Mouse (Mus musculus): ENCODE data around the gene Ptcd2. TPM values are rescaled to one million over a fixed set of nuclear protein-coding genes. Genes with fewer than 3 reads are reported as not detected.

The Ptcd2 gene
- 10 to 100 TPM; 34.8 to 35.8 TPM for total RNA-seq (2021)

DNA sequence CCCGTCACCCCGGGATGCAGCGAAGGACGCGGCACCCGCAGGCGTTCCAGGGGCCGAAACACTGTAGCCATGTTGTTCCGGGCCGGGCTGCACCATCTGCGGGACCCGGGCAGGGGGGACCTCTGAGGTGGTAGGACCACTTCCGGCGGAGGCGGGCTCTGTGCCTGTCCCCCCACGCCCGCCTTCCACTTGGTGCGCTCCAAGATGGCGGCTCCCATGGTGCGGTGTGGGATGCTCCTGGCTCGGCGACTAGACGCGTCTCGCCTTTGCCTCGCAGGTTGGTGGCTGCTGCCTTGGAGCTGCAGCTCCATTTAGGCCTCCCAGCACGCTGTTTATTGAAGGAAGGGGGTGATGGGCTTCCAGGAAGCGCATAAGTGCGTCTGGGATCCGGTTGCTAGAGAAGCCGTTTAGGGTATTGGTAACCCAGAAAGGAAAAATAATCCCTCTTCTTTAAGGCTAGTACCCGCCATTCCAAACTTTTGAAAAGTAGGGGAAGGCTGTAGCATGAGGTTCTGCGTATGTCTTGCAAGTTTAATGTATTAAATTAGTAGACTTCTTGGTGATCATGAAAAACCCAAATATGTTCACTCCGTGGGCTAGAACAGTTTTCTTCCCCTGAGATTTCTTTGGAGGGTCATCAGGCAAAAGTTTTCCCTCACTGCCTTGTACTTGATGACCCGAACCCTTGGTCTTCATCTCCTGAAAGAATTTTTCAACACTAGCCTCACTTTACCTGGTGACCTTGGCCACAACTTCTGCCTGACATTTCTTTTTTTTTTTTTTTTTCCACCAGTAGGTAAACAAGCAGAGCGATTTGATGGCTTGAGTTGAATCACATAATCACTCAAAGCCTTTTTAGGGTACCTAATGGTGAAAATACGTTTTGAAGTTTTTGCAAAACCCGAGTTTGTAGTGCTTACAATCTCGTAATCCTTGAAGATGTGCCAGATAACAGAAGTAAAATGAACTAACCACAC, at the start of gene Ptcd2, which contains the start of gene Mrps27:
Ptcd2 (minus strand) TSS at position 107 of the 977 bp plus-strand sequence.
Mrps27 (plus strand) TSS at position 188 of the 977 bp plus-strand sequence.
- intact Hi-C loops (cut with DNase I) = no loop called here
- DNase-seq (ENCODE audit: extremely low spot score in 1 of 2, low spot score in 2 of 2) = peak; percentile 96 to 98

GRCm38 (mm10) chr13:99393128-99393527, 48.6 kb upstream of the Ptcd2 start:
- intact Hi-C loops (cut with DNase I) = no loop called here
- DNase-seq (ENCODE audit: extremely low spot score in 1 of 2, low spot score in 2 of 2) = no peak

DNA sequence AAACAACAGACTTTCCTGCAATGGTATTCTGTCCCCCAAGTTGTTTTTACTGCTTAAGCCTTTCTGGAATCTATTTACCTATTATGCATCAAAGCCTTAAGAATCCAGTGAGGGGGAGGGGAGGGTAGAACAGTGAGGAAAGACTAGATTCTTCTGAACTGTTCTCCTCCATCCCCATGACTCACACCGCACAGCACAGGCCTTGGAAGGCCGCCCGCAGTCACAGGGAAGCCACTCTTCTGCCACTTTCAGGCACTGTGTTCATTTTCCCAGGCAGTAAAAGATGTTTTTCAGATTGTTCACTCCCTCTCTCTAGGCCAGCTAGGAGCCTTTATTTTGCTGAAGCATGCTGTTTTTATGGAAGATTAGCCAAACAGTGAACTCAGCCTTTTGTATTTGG, 46.9 kb upstream of the Ptcd2 start:
- peak in 1 of 2 experiments; percentile 66 for DNase-seq (ENCODE audit: extremely low spot score in 1 of 2, low spot score in 2 of 2)
- intact Hi-C loops (cut with DNase I) = no loop called here

DNA sequence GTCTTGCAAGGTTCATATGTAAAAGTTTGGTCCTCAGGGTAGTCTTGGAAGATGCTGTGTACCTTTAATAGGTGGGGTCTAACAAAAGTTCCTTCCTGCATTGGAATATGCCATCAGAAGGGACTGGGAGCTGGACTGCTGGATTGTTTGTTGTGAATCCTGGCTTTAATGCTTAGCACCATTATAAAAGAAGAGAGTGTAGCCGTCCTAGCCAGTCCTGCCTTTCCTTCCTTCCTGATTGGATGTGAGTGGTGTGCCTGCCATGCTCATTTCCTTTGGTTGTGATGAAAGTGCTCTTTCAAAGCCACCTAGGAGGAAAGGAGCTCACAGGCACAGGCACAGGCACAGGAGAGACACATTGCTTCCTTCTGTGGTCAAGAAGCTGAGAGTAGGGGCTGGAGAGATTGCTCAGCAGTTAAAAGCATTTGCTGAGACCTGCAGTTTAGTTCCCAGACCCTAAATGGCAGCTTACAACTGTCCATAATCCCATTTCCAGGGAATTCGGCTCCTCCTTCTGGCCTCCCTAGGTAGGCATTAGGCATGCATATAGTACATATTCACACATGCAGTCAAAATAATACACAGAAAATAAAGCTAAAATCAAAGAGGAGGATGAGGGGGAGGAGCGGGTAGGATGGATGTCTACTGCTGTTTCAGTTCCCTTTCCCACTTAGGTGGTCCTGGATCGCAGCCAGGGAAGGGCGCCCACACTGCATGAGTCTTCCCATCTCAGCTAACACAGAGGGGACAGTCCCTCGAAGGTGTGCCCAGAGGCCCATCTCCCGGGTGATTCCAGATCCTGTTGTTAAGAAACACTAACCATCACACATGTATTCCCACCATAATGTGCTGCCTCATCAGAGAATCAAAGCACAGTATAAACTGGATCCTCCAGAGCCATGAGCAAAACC, 43.7 kb upstream of the Ptcd2 start:
- intact Hi-C loops (cut with DNase I) = no loop called here
- peak in 1 of 2 experiments; percentile 24 for DNase-seq (ENCODE audit: extremely low spot score in 1 of 2, low spot score in 2 of 2)

DNA sequence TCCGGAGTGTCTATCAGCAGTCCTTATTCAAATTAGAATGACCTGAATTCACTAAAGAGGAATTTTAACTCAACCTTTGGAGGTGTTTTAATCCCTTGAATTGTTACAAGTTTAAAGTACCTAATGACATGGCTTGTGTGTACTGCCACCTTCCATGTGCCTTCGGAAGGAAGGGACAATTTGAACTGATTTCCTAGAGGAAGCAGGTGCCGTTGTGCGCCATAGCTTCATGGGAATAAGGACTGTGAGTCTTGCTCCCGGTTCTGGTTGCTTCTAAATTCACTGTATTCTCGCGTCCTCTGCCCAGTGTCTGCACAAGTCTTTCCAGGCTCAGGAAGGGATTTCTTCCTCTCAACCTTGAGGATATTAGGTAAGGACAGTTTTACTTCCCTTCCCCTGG, 41.8 kb upstream of the Ptcd2 start:
- intact Hi-C loops (cut with DNase I) = no loop called here
- no peak for DNase-seq (ENCODE audit: extremely low spot score in 1 of 2, low spot score in 2 of 2)

- intact Hi-C loops (cut with DNase I) = no loop called here
- DNase-seq (ENCODE audit: extremely low spot score in 1 of 2, low spot score in 2 of 2) = no peak
Measured at GRCm38 (mm10) chr13:99385911-99386310, 41.4 kb upstream of the Ptcd2 start.

DNA sequence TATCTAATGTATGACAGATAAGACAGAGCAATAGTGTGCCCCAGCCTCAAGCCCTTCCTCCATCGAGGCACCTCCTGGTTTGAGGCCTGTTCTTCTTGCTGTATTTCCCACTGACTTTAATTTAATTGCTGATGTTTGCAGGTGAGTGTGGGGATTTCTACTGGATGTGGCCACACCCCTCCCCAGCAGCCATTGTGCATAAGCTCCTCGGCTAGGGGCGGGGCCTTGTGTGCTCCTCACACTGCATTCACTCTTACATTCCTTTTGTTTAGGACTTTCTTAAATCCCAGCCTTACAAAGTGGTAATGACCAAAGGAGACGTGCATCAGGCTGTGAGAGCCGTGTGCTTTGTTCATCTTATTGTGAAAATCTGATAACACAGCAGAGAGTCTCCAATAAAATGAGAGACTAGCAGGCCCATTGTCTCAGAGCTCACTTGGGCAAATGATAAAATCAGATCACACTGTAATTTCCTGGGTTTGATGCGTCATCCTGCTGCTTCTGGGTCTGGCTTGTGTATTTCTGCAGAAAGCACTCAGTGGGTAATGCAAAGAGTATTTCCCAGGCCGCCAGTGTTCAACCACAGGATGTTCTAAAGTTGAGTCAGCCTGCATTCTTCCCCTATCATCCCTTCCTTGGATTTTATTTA, 40.2 kb upstream of the Ptcd2 start:
- intact Hi-C loops (cut with DNase I) = no loop called here
- DNase-seq (ENCODE audit: extremely low spot score in 1 of 2, low spot score in 2 of 2) = no peak

- intact Hi-C loops (cut with DNase I) = no loop called here
Measured at GRCm38 (mm10) chr13:99382373-99382772, 37.9 kb upstream of the Ptcd2 start.

DNA sequence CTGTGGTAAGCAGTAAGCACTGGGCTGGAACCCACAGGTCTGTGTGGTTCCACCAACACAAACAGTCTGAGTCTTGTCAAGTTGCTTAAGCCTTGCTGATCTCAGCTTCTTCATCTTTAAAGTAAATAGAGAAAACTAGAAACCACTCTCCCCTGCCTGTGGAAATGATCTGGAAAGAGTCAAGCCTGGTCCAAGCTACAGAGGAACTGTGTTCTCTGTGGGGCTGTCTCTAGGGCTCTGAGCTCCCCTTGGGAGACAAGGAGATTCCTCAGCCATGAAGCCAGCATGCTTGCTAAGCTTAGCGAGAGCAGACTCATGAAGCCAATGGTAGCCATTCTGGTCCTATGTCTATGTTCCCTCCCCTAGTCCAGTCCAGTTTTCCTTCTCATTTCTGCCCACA, 33.7 kb upstream of the Ptcd2 start:
- no peak for DNase-seq (ENCODE audit: extremely low spot score in 1 of 2, low spot score in 2 of 2)
- intact Hi-C loops (cut with DNase I) = loop anchor here (5.0 kb wide), 2 partner anchors 134 to 459 kb away; no protein-coding TSS in a partner anchor

More at GRCm38 (mm10) chr13:99382373-99382772, 37.9 kb upstream of the Ptcd2 start:
- DNase-seq (ENCODE audit: extremely low spot score in 1 of 2, low spot score in 2 of 2) = no peak

DNA sequence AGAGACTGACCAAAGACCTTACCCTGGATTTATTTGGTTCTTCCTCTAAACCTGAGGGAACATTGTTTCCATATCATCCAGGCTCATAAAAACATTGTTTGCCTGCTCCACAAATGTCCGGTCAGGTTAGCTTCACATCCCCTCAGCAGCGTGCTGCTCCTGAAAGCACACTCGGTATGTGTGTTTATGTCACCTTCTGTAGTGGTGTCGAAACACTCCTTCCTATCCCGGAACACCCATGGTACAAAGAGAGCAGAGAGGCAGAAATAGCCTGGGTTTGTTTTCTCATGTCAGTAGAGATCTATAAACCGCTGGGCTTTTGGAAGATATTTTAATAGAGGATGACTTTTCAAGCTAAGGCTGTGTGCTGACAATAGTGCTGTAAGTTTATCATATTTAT, 32.5 kb upstream of the Ptcd2 start:
- no peak for DNase-seq (ENCODE audit: extremely low spot score in 1 of 2, low spot score in 2 of 2)
- intact Hi-C loops (cut with DNase I) = loop anchor here (5.0 kb wide), 2 partner anchors 135 to 460 kb away; no protein-coding TSS in a partner anchor

GRCm38 (mm10) chr13:99375550-99375949, 31.0 kb upstream of the Ptcd2 start:
- intact Hi-C loops (cut with DNase I) = loop anchor here (5.0 kb wide), 2 partner anchors 137 to 462 kb away; no protein-coding TSS in a partner anchor
- DNase-seq (ENCODE audit: extremely low spot score in 1 of 2, low spot score in 2 of 2) = peak; percentile 67 to 82

- intact Hi-C loops (cut with DNase I) = no loop called here
Measured at GRCm38 (mm10) chr13:99374191-99374590, 29.7 kb upstream of the Ptcd2 start.

DNA sequence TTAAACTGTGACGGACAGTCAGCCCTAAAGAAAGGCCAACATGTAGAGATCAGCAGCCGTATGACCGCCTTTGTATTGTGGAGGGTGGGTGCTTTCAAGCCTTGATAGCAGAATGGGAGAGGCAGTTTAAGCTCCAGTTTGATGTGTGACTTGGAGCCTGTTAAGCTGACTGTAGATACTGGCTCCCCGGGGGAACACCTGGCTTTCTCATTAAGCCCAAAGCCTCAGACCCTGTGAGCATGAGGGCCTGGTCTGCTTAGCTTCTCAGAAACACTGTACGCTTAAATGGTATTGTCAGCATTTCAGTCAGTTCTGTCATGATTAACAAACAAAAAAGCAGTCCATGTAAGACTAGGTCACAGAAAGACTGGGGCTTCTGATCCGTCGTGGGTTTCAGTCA, 29.2 kb upstream of the Ptcd2 start:
- intact Hi-C loops (cut with DNase I) = no loop called here
- no peak for DNase-seq (ENCODE audit: extremely low spot score in 1 of 2, low spot score in 2 of 2)

More at GRCm38 (mm10) chr13:99374191-99374590, 29.7 kb upstream of the Ptcd2 start:
- DNase-seq (ENCODE audit: extremely low spot score in 1 of 2, low spot score in 2 of 2) = no peak

DNA sequence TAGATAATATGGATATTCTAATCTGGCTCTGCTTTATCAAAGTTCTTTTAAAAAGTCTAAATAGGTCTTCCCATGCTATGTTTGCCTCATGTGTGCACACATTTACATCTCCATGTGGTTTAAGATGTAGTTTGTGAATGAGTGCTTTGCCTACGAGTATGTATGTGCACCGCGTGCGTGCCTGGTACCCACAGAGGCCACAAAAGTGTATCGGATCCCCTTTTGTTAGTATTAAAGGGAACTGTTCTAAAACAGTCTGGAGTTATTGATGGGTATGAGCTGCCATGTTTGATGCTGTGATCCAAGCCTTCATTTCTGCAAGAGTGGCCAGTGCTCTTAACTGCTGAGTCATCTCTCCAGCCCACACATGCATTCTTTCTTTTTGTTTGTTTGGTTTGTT, 26.8 kb upstream of the Ptcd2 start:
- intact Hi-C loops (cut with DNase I) = no loop called here
- DNase-seq (ENCODE audit: extremely low spot score in 1 of 2, low spot score in 2 of 2) = no peak

DNA sequence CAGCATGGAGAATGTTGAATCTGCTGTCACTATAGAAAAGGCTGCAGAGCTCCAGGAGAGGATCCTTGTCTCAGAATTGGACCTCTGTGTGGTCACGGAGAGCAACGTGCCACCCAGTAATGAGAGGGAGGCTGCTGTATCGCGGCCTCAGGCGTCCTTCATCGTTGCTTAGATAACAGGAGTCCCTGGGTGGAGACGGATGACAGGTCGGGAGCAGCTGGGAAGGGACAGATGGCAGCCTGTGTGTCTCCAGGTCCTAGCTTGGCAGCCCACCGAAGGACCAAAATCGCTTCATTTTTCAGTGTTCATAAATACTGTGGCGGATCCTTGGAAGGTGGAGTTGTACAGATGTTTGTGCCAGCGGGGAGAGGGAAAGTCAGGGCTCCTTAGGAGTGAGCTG, 24.6 kb upstream of the Ptcd2 start:
- DNase-seq (ENCODE audit: extremely low spot score in 1 of 2, low spot score in 2 of 2) = no peak
- intact Hi-C loops (cut with DNase I) = loop anchor here (5.0 kb wide), 1 partner anchor 473 kb away; no protein-coding TSS in a partner anchor

GRCm38 (mm10) chr13:99367554-99368174, 23.2 kb upstream of the Ptcd2 start:
- intact Hi-C loops (cut with DNase I) = loop anchor here (5.0 kb wide), 1 partner anchor 475 kb away; no protein-coding TSS in a partner anchor

GRCm38 (mm10) chr13:99366422-99367175, 22.1 kb upstream of the Ptcd2 start:
- intact Hi-C loops (cut with DNase I) = loop anchor here (5.0 kb wide), 1 partner anchor 476 kb away; no protein-coding TSS in a partner anchor
- DNase-seq (ENCODE audit: extremely low spot score in 1 of 2, low spot score in 2 of 2) = peak; percentile 45 to 62

More at GRCm38 (mm10) chr13:99367554-99368174, 23.2 kb upstream of the Ptcd2 start:
- no peak for DNase-seq (ENCODE audit: extremely low spot score in 1 of 2, low spot score in 2 of 2)

Measured in left cerebral cortex, postnatal 10 days (tissue).